Mouse (Mus musculus): ENCODE data around the gene Lrrc37a. TPM values are rescaled to one million over a fixed set of nuclear protein-coding genes. Genes with fewer than 3 reads are reported as not detected.

Lrrc37a gene
- total and polyA plus RNA-seq, 3 experiments = not detected

GRCm38 (mm10) chr11:103412950-103413423, 91.4 kb downstream of the Lrrc37a start:
- Histone ChIP-seq H3K4me3 (ENCODE audit: control insufficient read depth in 1 of 2, insufficient read depth in 1 of 2, low read depth in 2 of 2, low read length in 2 of 2) (peak overlapping the region; percentile 82), H3K27ac (ENCODE audit: control insufficient read depth, low read depth, low read length) (no peak overlapping the region), H3K27me3 (ENCODE audit: control insufficient read depth in 1 of 2, insufficient read depth in 2 of 2, low read length in 2 of 2) (peaks cover 2 to 15% of the 10 kb centered on the region in 2 experiments; a peak in 2 of 4 replicates), H3K79me2 (ENCODE audit: control insufficient read depth, insufficient read depth, low read length, poor library complexity) (peaks cover 21% of the 10 kb centered on the region), H3K9ac (ENCODE audit: control insufficient read depth, low read depth, low read length, poor library complexity, severe bottlenecking) (peak overlapping the region; percentile 64), H3K4me1 (ENCODE audit: control insufficient read depth in 1 of 2, insufficient read depth in 2 of 2, low read length in 2 of 2) (peaks cover 2 to 11% of the 10 kb centered on the region in 2 experiments; a peak in 2 of 4 replicates), H3K36me3 (ENCODE audit: control insufficient read depth in 1 of 2, insufficient read depth in 2 of 2, low read length in 2 of 2) (peaks cover 0 to 12% of the 10 kb centered on the region in 2 experiments), H3K9me3 (replicated peaks; ENCODE audit: insufficient read depth, low read length) (no peaks in the 10 kb centered on the region)
- TF ChIP-seq E2F4 (IDR thresholded peaks at IDR 0.05; ENCODE audit: borderline replicate concordance, low read depth, low read length) (no peak), SMC3 (IDR thresholded peaks at IDR 0.05; ENCODE audit: low read depth, low read length) (no peak), POLR2AphosphoS2 (IDR thresholded peaks at IDR 0.05; ENCODE audit: low read length) (no peak), BHLHE40 (IDR thresholded peaks at IDR 0.05; ENCODE audit: borderline replicate concordance, low read depth, low read length) (0 out of 2 replicates have a peak, but pooled peaks have one; percentile 5), CTCF (IDR thresholded peaks at IDR 0.05 in 2 of 3, conservative IDR thresholded peaks at IDR 0.05 in 1 of 3; ENCODE audit: control insufficient read depth in 1 of 3, insufficient read depth in 1 of 3, low read depth in 2 of 3, low read length in 3 of 3, poor library complexity in 1 of 3, severe bottlenecking in 1 of 3) (no peak), MAFK (IDR thresholded peaks at IDR 0.05; ENCODE audit: borderline replicate concordance, low read depth, low read length) (no peak), ELF1 (IDR thresholded peaks at IDR 0.05; ENCODE audit: low read depth, low read length) (no peak), SIN3A (IDR thresholded peaks at IDR 0.05; ENCODE audit: low read length) (0 out of 2 replicates have a peak, but pooled peaks have one; percentile 1), MAX (IDR thresholded peaks at IDR 0.05; ENCODE audit: low read length) (no peak), ZMIZ1 (IDR thresholded peaks at IDR 0.05; ENCODE audit: low read depth, low read length) (no peak)
- no peak for DNase-seq (ENCODE audit: low read depth, low spot score)

DNA sequence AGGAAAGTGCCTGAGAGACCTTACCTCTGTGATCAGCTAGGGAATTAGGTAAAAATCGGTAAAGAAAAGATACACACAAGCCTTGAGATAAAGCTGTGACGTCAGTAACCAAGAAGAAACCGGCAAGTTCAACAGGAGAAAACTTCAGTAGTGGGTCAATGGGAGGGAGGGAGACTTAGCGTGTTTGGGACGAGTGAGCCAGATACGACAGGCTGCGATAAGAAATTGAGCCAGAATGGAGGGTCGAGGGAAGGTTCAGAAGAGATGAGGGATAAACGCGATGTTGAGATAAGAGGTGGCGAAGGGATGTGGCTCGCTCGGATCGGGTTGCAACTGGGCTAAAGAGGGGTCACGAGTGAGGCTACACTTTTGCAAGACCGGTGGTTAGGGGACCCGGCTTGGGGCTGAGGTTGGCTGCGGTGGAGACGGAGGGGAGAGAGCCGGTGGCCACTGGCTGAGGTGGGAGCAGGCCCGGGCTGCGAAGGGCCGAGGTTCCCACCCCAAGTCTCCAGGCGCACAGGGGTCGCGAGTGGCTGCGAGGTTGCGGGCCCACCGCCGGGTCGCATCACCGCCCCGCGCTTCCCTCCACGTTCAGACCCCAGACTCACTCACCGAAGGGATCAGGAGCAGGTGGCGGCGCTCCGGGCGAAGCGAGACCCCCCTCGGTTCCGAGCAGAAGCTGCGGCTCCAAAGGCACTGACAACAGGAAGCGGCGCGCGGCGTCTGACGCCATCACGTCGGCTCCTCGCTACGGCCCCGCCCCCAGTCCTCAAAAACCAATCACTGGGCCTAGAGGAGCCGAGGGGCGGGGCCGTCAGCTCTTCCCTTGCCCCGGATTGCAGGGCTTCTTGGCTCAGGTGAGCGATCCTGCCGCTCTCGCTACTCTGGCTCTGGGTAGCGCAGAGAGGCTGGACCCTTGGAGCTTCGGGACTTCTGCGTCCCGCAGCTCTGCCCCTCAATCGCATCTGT, 92.1 kb downstream of the Lrrc37a start, which contains the start of gene Plekhm1:
Gene Plekhm1 (minus strand): TSS at position 707 of the 969 bp plus-strand sequence.
- peak within 1 kb of the TSS; percentile 90 for H3K9ac ChIP-seq (ENCODE audit: control insufficient read depth, low read depth, low read length, poor library complexity, severe bottlenecking)
- peaks cover 21% of the 10 kb centered on the region for H3K79me2 ChIP-seq (ENCODE audit: control insufficient read depth, insufficient read depth, low read length, poor library complexity)
- DNase-seq (ENCODE audit: low read depth, low spot score) = peak; percentile 98
- peak within 1 kb of the TSS; percentile 43 for H3K27ac ChIP-seq (ENCODE audit: control insufficient read depth, low read depth, low read length)
- H3K36me3 ChIP-seq (ENCODE audit: control insufficient read depth in 1 of 2, insufficient read depth in 2 of 2, low read length in 2 of 2) = peaks cover 0 to 12% of the 10 kb centered on the region in 2 experiments
- H3K4me1 ChIP-seq (ENCODE audit: control insufficient read depth in 1 of 2, insufficient read depth in 2 of 2, low read length in 2 of 2) = peaks cover 2 to 11% of the 10 kb centered on the region in 2 experiments; a peak in 2 of 4 replicates
- peaks cover 2 to 15% of the 10 kb centered on the region in 2 experiments; a peak in 1 of 4 replicates for H3K27me3 ChIP-seq (ENCODE audit: control insufficient read depth in 1 of 2, insufficient read depth in 2 of 2, low read length in 2 of 2)
- H3K4me3 ChIP-seq (ENCODE audit: control insufficient read depth in 1 of 2, insufficient read depth in 1 of 2, low read depth in 2 of 2, low read length in 2 of 2) = peak within 1 kb of the TSS; percentile 82 to 96
- no peaks in the 10 kb centered on the region for H3K9me3 ChIP-seq (replicated peaks; ENCODE audit: insufficient read depth, low read length)
- TF ChIP-seq TBP (IDR thresholded peaks at IDR 0.05; ENCODE audit: low read depth, low read length) = peak; percentile 71
- TF ChIP-seq MXI1 (IDR thresholded peaks at IDR 0.05; ENCODE audit: low read depth, low read length) = no peak; the same call in 1 of the 2 replicates
- no peak for TF ChIP-seq MEF2A (IDR thresholded peaks at IDR 0.05; ENCODE audit: extremely low read depth, insufficient replicate concordance, low read depth, low read length, poor library complexity, severe bottlenecking)
- TF ChIP-seq SIN3A (IDR thresholded peaks at IDR 0.05; ENCODE audit: low read length) = peak; percentile 75
- TF ChIP-seq BHLHE40 (IDR thresholded peaks at IDR 0.05; ENCODE audit: borderline replicate concordance, low read depth, low read length) = no peak
- TF ChIP-seq ZC3H11A (IDR thresholded peaks at IDR 0.05; ENCODE audit: low read depth, low read length) = no peak
- TF ChIP-seq TAL1 (IDR thresholded peaks at IDR 0.05; ENCODE audit: low read length) = no peak
- no peak for TF ChIP-seq SMC3 (IDR thresholded peaks at IDR 0.05; ENCODE audit: low read depth, low read length)
- peak; percentile 57 for TF ChIP-seq POLR2AphosphoS2 (IDR thresholded peaks at IDR 0.05; ENCODE audit: low read length)
- TF ChIP-seq GATA1 (IDR thresholded peaks at IDR 0.05; ENCODE audit: low read depth, low read length) = peak; percentile 77
- no peak for TF ChIP-seq CHD1 (IDR thresholded peaks at IDR 0.05; ENCODE audit: low read depth, low read length)
- no peak for TF ChIP-seq RCOR1 (IDR thresholded peaks at IDR 0.05; ENCODE audit: low read depth, low read length)
- no peak for TF ChIP-seq GABPA (IDR thresholded peaks at IDR 0.05; ENCODE audit: low read depth, low read length)
- TF ChIP-seq EP300 (IDR thresholded peaks at IDR 0.05; ENCODE audit: low read depth in 1 of 2, low read length in 2 of 2) = peak; percentile 7 to 31; a peak in 1 of 4 replicates
- peak; percentile 78 for TF ChIP-seq HCFC1 (IDR thresholded peaks at IDR 0.05; ENCODE audit: low read depth, low read length)
- no peak for TF ChIP-seq USF1 (IDR thresholded peaks at IDR 0.05; ENCODE audit: low read depth, low read length)
- TF ChIP-seq CTCF (IDR thresholded peaks at IDR 0.05 in 2 of 3, conservative IDR thresholded peaks at IDR 0.05 in 1 of 3; ENCODE audit: control insufficient read depth in 1 of 3, insufficient read depth in 1 of 3, low read depth in 2 of 3, low read length in 3 of 3, poor library complexity in 1 of 3, severe bottlenecking in 1 of 3) = no peak
- no peak; the same call in 1 of the 2 replicates for TF ChIP-seq ETS1 (IDR thresholded peaks at IDR 0.05; ENCODE audit: low read depth, low read length)
- no peak for TF ChIP-seq RAD21 (IDR thresholded peaks at IDR 0.05; ENCODE audit: low read depth, low read length)
- TF ChIP-seq NELFE (IDR thresholded peaks at IDR 0.05; ENCODE audit: low read depth, low read length) = peak; percentile 89
- no peak for TF ChIP-seq CHD2 (IDR thresholded peaks at IDR 0.05; ENCODE audit: low read length)
- TF ChIP-seq UBTF (IDR thresholded peaks at IDR 0.05; ENCODE audit: borderline replicate concordance, insufficient read depth, low read depth, low read length) = no peak

Data from MEL (cell line).